Mouse (Mus musculus) lung, adult 2 months (tissue): ENCODE measurements around the gene Kif6.

Source experiments
- CTCF ChIP-seq: fragments of 200-500 bp; IDR thresholded peaks from 2 replicates; pipeline ENCODE4 v1.5.1; 2011; ENCODE audit warnings: mild to moderate bottlenecking, low read length, control low read depth; ENCODE audit not compliant: insufficient read depth
- POLR2A ChIP-seq: fragments of 200-500 bp; IDR thresholded peaks from 2 replicates; pipeline ENCODE4 v1.6.1; 2011; ENCODE audit warnings: low read depth, mild to moderate bottlenecking, control low read depth, low read length, borderline replicate concordance; ENCODE audit errors: extremely low read depth

- no peak for TF ChIP-seq CTCF
- no peak for TF ChIP-seq POLR2A
Observed at GRCm38 (mm10) chr17:49741927-49742326, 127.0 kb downstream of the Kif6 start.
